Mouse (Mus musculus): Measurements from ENCODE around the gene Eln.

GRCm38 (mm10) chr5:134750469-134750868 is 3.3 kb upstream of the Eln start:
- TF ChIP-seq GABPA (IDR thresholded peaks at IDR 0.05; ENCODE audit: low read depth, low read length): no peak
- TF ChIP-seq CHD2 (IDR thresholded peaks at IDR 0.05; ENCODE audit: low read length): no peak
- no peak for TF ChIP-seq NRF1 (IDR thresholded peaks at IDR 0.05; ENCODE audit: insufficient read depth, low read depth, low read length, poor library complexity, severe bottlenecking)
- no peak for TF ChIP-seq ZMIZ1 (IDR thresholded peaks at IDR 0.05; ENCODE audit: low read depth, low read length)
- no peak for TF ChIP-seq POLR2A (IDR thresholded peaks at IDR 0.05; ENCODE audit: control insufficient read depth in 1 of 2, insufficient read depth in 1 of 2, low read depth in 1 of 2, low read length in 2 of 2, poor library complexity in 1 of 2)
- no peak for TF ChIP-seq E2F4 (IDR thresholded peaks at IDR 0.05; ENCODE audit: borderline replicate concordance, low read depth, low read length)
- TF ChIP-seq SIN3A (IDR thresholded peaks at IDR 0.05; ENCODE audit: low read length): no peak
- no peak for TF ChIP-seq CHD1 (IDR thresholded peaks at IDR 0.05; ENCODE audit: low read depth, low read length)
- TF ChIP-seq CTCF (IDR thresholded peaks at IDR 0.05 in 2 of 3, conservative IDR thresholded peaks at IDR 0.05 in 1 of 3; ENCODE audit: control insufficient read depth in 1 of 3, insufficient read depth in 1 of 3, low read depth in 2 of 3, low read length in 3 of 3, poor library complexity in 1 of 3, severe bottlenecking in 1 of 3): no peak
- no peak for TF ChIP-seq MYB (IDR thresholded peaks at IDR 0.05; ENCODE audit: low read depth, low read length)

All from MEL (cell line).